Mouse (Mus musculus) kidney, postnatal 14 days (tissue): ENCODE measurements around the gene Lpcat2.

Source experiments
- DNase-seq: peaks from one replicate; pipeline ENCODE4 v3.0.0; 2022; ENCODE audit warnings: mixed read lengths

Gene Lpcat2

GRCm38 (mm10) chr8:92916082-92916481 lies 60.9 kb downstream of the Lpcat2 start:
- no peak for DNase-seq

GRCm38 (mm10) chr8:92921768-92922167 lies 66.6 kb downstream of the Lpcat2 start:
- no peak for DNase-seq

- DNase-seq = no peak
Measured at GRCm38 (mm10) chr8:92928986-92929385, 73.8 kb downstream of the Lpcat2 start.

- no peak for DNase-seq
Measured at GRCm38 (mm10) chr8:92938056-92938455, 82.9 kb downstream of the Lpcat2 start.

GRCm38 (mm10) chr8:92949071-92949470 lies 93.9 kb downstream of the Lpcat2 start:
- no peak for DNase-seq

GRCm38 (mm10) chr8:92950639-92951371 lies 95.7 kb downstream of the Lpcat2 start:
- no peak for DNase-seq

GRCm38 (mm10) chr8:92954044-92954443 lies 98.9 kb downstream of the Lpcat2 start:
- DNase-seq = no peak

- no peak for DNase-seq
Measured at GRCm38 (mm10) chr8:92959779-92960178, 104.6 kb downstream of the Lpcat2 start, which contains the start of gene Slc6a2. Slc6a2 (plus strand) TSS chr8:92960079.

- peak; percentile 2 for DNase-seq
Measured at GRCm38 (mm10) chr8:92960451-92960911, 105.3 kb downstream of the Lpcat2 start.

- no peak for DNase-seq
Measured at GRCm38 (mm10) chr8:92961088-92961487, 105.9 kb downstream of the Lpcat2 start.

GRCm38 (mm10) chr8:92964556-92964955 lies 109.4 kb downstream of the Lpcat2 start:
- no peak for DNase-seq
